Mouse (Mus musculus) WW6 (cell line): ENCODE results near the gene Gm20388.

Experiments used
- DNase-seq: peaks from one replicate; pipeline ENCODE4 v3.0.0-alpha.2; 2013; ENCODE audit warnings: low read depth, low spot score

Gene Gm20388

DNA sequence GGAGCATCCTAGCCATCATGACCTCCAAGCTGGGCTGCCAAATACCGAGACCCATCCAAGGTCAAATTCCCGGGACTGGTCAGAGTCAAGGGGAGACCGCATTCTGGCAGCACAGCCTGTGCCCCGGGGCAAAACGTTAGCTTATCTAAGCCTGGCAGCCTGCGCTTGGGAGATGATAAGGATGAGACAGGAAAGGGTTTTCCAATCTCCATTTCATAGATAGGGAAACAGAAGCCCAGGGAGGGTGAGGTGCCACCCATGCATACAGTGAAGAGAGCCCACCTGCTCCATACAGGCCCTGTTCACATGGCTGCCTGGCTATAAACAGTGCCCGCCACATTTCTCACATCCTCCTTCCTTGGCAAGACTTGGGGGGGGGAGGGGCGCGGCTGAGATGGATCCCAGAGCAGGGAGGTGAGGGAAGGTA, 2755.7 kb downstream of the Gm20388 start:
- no peak for DNase-seq

DNA sequence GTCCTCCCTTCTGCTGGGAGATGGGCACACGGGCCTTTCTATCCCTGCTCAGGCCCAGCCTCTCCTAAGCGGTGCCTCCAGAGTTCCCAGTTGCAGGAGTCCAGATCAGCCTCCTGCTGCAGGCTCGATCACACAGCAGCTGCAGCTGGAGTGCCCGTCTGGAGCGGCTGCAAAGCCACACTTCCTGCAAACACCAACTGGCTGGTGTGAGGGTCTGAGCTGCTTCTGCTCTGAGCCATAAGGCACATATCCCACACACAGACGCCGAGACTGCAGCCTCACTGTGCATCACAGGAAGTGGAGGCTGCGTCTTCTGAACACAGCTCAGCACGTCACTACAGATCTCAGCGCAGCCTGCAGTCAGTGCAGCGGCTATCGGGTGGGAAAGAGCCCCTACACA, 2756.2 kb downstream of the Gm20388 start:
- no peak for DNase-seq

DNA sequence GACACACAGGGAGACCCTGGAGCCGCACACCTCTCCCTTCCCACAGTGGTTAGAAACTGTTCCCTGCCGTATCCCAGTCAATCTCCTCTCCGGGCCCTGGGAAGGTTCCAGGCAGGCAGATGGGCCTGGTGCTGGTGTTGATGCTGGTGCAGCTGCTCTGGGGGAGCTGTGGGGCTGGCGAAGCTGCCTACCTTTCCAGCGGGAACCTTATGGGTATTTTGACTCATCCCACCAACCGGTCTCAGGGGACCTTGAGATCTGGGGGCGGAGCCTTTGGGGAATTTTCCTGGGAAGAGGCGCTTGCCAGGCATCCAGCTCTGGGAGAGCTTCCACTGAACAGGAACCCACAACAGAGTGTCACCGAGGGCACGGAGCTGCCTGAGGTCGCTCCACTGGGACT, 2757.2 kb downstream of the Gm20388 start:
- DNase-seq: no peak

DNA sequence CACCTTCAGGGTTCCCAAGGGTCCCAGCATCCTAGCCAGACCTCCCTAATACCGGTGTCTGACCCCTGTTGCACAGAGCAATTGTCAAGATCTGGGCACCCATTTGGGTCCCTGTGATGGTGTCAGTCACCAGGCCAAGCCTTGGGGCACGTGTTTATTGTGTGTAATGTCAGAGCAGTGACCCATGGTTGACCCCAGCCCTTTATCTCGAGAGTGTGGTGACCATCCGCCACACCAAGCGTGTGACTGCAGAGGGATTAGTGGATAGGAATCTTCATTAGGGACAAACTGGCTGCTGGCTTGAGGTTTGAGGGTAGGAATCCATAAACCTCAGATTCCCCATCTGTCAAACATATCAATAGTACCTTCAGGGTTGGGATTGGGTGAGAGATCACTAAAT, 2758.7 kb downstream of the Gm20388 start:
- DNase-seq: no peak

DNA sequence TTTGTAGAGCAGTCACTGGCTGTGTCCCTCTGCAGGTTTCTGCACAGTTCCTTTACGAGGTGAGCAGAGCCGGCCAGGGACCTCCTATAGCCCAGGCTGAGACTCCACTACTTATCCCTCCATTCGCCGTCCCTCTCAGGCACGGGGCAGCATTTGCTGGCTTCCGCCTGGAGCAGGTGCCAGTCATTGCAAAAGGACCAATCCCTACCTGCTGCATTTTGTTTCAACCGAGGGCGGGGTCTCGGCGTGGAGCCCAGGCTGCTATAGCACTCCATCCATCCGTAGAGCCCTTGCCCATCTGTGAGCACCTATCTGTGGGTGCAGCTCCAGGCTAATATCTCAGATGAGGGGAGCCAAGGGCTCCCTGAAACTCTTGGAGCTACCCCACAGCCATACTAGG, 2759.4 kb downstream of the Gm20388 start:
- no peak for DNase-seq

DNA sequence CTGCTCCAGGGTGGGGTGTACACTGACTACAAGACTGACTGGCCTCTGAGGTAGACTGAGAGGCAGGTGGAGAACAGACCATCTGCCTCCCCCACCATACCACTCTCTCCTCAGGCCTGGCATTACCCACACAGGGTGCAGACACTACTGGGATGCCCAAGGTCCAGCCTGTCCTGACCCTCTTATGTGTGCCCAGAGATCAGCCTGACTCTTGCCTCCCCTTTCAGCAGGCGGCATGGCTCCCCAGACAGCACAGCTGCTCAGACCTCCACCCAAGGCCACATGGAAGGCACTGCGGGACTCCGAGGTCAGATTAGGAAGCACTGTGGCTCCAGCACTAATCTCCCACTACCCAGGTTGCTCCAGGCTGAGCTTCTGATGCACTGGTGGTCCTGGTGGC, 2760.1 kb downstream of the Gm20388 start:
- no peak for DNase-seq

DNA sequence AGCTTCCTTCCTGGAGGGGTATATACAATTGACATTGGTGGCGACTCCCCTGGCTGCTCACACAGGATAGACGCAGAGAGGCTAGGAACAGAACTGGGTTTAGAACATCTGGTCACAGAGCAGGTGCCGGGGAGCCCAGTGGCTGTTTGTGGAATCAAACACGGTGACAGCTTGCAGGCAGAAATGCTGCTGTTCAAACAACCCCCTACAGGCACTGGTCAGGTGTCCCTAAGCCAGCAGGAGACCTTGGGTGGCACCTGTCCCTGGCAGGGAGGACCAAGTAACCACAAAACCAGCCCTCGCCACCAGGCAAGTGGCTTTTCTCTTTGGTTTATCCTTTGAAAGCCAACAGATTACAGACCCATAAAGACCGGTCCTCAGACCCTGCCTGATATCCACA, 2761.3 kb downstream of the Gm20388 start:
- DNase-seq: no peak

DNA sequence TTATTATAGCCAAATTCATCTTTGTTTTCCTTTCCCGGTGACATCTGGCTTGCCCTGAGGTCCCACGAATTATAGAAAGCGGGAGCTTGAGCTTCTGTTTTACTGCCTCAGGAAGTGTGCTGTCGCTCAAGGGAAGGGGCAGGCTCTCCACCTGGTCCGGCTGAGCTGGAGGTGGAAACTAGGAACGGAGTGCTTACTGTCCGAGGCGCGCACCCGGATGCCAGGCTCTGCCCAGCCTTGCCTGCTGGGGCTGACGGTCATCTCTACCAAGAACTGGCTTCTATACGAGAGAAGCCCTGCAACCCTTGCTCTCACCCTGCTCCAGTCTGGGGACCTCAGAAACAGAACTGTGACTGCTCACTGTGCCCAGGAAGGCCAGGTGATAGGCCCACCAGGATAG, 2763.3 kb downstream of the Gm20388 start:
- no peak for DNase-seq

DNA sequence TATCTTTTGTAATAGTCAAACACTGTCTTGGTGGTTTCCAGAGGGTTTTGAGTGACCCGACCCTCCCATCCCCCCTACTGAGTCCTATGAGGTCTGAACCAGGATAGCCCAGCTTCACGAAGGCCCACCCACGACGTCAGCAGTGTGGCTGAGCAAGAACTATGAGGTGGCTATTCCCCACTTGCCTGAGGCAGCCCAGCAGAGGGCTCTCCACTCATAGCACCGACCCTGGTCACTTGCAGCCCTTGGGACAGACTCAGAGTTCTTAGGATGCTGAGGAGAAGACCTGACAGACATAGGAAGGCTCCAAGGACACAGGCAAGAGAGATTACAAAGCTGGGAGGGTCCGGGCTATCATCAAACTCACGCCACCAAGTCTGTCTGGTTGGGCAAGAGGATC, 2764.4 kb downstream of the Gm20388 start:
- DNase-seq: no peak

DNA sequence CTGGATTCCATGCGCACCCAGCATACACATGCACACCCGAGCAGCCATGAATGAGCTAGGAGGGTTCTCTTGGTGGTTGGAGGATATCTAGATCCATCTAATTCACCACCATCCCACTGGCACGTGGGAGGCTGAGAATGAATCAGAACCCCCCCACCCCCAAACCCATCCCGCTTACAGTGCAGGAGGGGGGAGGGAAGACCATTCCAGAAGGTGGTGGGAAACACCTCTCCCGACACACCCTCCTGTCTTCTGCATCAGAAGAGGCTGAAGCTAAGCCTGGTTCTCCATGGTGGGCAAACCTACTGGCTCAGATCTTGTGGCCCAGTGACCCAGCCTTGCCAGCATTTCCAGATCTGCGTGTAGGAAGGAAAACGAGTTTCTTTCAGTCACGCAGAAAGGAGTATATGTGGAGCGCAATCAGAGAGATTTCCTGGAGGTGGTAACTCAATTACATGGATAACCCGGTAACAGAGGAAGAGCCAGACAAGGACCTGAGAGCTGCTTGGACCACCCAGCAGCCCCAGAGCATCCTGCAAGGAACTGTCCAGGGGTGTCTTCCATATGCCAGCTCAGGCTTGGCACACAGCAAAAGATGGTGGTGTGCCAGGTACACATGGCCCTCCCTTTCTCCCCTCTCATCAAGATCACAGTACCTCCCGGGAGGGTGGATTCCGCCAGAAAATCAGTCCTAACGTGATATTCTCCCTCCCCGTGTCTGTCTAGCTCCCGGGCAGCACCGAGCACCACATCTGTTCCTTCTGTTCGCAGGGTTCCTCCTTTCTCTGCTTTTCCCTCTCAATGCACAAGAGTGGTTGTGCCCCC, 2765.2 kb downstream of the Gm20388 start:
- no peak for DNase-seq

DNA sequence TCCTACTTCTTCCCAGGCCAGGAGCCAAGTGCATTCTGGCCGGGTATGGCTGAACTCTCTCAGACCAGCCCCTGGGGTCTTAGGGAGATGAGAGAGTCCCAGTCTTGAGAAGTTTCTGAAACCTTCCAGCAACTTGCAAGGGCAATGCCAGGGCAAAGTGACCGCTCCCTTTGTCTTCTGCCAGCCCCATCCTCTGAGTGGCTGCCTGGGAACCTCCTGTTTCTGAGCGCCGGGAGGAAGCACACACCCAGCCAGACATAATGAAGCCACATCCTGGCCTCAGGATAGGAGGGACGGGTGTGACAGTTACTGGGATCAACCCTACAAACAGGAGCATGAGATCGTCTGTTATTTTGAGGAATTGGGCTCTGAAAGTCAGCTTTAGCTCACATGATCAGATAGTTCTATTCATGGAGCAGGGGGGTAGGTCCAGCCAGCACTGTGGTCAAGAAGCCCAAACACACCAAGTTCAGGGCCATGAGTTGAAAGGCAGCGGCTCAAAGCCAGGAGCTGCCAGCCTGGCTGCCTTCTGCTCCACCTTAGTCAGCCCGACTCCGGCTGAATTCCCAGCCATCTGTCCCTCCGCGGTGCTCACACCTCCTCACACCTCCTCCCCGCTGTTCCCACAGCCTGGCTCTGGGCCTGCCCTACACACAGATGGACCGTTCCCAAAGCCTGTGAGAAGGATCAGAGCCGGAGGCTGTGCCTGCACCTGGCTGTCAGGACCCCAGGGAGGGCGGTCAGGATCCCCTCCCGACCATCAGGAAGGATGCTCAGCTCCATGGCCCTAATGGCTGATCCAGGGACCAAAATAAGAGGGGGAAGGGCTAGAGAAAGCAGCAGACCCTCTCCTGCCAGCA, 2766.2 kb downstream of the Gm20388 start:
- DNase-seq: no peak

DNA sequence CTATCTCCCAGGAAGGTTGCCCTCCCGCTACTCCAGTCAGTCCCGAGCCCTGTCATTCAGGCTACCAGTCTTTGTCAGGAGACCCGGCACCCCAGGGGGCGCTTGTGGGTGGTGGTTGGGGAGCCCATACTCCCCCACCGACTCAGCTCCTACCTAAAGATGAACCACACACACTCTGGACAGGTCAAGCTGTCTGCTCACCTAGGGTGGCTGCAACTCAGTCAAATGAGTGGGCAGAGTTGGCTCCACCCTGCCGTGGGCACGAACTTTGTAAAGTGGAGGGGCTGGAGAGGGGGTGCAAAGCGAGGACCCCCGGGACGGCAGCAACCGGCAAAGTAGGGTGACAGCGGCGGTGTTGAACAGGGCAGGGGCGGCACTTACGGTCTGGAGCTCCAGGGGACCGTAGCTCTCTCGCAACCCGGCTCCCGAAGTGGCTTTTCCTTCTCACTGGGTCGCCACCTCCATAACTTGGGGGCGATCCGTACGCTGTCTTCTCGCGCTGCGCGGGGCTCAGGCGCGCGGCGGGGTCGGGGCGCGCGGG, 2766.9 kb downstream of the Gm20388 start:
- no peak for DNase-seq

DNA sequence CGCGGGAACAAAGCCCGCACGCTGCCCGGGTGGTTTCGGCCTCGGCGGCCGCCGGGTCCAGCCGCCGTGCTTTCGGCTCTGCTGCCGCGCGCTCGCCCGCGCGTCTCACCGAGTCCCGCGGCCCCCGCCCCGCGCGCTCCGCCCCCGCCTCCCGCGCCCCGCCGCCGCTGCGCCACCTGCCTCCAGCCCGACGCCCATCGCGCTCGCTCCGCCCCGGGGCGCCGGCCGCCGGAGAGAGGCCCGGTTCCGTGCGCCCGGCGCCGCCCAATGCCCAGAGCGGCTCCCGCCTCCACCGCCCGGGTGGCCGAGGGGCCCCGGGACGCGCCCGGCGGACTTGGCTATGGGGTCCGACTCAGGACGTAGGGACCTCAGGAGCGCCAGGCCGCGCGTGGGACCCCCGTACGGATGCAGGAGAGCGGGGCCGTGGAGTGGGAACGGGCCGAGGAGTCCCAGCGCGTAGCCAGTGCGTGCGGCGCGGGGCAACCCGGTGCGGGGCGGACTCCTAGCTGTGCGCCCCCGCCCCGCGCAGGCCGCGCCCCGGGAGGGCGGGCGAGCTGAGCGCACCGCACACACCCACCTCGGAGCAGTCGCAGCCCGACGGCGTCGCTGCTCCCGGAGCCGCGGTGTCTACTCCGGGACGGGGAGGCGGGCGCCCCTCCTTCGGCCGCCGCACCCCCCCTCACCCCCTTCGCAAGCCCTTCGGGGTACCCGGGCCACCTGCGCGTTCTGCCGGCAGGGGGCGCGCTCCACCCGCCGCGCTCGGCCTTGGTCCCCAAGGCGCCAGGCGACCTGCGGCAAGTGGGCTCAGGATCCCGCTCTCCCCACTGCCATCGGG, 2767.6 kb downstream of the Gm20388 start:
- DNase-seq: peak; percentile 31

DNA sequence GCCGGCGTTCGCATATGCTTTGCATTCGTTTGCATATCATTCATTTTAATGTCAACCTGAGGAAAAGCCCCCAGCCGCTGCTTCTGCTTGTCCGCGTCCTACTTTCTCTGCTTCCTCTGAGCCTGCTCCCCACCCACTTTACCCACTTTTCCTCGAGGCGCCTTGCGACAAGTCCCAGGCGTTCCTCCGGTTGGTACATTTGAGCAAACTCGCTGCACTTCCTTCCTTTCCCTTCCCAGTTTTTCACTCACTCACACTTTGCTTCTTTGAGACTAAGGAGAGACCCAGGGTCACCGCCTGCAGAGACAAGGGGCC, 2768.2 kb downstream of the Gm20388 start:
- DNase-seq: peak; percentile 33

DNA sequence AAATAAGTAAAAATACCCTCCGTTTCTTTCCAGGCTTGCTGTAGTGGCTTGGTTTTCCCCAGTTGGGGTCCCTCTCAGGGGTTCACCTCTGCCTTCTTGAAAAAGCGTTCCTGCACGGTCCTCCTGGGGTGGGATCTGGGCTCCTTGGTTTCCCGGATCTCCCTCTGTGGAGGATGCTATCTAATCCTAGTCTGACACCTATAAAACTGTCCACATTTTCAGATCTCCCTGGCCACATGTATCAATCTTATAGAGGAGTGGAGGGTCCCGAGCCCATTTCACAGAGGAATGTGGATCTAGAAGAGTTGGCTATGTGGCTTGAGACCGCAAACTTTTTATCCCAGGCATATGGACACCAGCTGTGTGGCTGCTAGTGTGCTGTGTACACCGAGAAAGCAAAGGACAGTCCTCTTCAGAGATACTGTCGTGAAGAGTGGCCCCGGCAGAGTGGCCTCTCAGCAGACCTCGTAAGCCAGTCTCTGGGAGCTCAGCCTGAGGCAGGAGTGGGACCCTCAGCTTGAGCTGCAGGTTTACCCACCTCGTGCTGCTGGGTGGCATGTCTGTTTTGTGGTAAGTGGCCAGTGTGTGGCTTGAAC, 2768.8 kb downstream of the Gm20388 start:
- DNase-seq: no peak

DNA sequence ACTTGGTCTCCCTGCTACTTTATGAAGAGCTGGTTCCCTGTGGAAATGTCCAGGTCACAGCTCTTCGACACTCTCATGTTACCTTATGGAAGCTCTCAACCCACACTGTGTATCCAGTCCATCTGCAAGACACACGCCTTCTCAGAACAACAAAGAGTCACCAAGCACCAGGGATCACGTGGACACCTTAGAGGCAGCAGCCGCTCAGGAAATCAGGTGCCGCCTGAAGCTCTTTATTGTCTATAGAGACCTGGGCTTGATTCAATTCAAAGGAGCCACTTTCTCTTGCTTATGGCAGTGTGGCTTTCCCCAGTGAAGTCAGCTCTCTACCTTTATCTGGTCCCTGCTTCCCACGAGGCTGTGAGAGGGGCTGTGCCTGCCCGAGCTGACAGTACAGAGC, 2769.5 kb downstream of the Gm20388 start:
- DNase-seq: no peak

DNA sequence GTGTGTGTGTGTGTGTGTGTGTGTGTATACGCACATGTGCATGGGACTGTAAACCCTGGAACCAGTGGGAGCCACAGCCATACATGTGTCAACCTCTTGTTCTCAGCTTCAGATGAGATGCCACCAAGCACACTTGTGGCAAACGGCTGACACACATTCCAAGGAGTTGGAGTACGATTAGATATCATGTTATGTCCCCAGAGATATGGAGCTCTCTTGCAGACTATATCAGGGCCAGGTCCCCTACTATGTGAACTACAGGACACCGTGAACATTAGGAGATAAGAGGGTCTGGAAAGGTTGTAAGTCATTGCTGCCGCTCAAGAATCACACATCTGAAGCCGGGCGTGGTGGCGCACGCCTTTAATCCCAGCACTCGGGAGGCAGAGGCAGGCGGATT, 2772.2 kb downstream of the Gm20388 start:
- DNase-seq: no peak

DNA sequence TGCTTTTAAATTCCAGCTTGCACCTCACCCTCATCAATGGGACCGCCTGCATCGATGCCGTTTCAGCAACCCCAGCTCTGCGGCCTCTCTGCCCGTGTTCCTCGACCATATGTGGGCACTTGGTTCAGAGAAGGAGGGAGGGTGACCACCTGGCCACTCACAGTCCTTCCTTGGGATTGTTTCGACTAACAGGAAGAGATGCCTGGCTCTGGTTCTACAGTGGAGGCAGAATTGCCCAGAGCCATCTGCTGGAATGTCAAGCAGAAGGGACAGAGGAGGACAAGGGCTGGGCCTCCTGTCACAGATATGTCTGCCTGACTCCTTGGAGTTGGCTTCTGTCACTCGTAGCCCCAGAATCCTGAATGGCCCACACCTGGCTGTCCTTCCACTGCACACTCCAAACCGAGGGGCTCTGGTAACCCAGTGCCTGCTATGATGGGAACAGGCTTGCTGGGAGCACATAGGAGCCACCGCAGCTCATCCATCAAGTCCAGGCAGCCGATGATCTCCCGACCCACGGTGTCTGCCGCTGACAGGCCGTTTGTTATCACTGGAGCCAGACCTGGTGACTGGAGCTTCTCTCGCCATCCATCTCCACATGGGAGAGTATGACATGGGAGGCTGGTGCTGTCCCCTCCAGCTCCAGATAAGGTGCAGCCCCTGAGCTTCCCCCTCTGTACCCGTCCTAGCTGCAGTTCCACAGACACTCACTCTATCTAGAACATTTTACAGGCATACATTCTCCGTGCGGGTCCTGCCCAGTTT, 2774.6 kb downstream of the Gm20388 start:
- DNase-seq: no peak

DNA sequence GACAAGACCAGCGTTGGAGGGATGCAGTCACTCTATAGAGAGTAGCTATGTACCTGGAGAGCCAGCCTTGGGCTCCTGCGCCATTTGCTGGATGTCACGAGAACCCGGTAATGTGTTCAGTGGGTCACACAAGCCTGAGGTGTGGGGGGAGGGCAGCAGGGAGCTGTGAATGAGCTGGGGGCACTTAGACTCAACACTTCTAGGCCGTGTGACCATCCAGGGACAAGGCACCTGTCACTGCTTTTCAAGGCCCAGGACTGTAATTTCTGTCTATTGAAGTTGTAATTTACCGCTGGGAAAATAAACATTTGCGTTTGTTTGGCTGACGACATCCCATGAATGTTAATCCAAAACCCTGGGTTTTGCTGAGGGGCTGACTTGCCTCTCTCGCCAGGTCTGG, 2776.2 kb downstream of the Gm20388 start:
- no peak for DNase-seq

DNA sequence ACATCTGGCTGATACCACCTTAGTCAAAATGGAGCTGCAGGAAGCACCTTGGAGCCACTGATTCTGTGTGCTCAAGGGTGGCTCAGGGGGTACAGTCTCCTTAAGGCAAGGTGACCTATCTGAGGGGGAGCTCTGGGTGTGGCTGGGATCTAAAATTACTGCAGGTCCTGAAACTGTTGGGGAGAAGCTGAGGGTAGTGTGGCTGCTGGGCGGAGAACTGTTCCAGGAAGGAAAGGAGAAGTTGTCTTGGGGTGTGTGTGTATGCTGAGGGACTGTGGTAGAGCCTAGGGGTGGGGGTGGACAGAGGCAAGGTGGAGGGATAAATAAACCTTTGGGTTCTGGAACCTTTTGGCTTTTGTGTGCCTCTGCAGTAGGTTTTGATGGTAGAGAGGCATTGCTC, 2778.7 kb downstream of the Gm20388 start:
- no peak for DNase-seq

DNA sequence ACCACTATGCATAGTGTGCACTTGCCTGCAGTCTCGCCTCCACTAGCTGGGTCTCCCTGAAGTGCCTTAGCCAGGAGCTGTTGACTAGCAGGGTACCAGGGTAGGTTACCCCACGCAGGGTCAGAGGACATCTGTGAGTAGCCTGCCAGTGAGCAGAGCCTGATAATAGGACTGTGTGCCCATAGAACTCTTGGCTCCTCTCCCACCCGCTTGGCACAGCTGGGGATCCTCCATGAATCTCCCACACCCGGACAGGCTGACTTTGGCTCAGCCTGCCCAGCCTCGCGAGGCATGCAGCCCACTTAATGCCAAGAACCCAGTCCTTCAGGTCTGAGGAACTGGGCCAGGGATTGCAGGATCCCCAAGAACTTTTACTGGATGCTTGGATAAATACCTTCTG, 2780.4 kb downstream of the Gm20388 start:
- no peak for DNase-seq
